Mouse (Mus musculus): ENCODE measurements at regions not wholly inside any gene's neighbourhood (a gene's known extent, or its start where the extent isn't known, plus 50 kb on each side); places are given as distances from the start of the nearest gene placed in this dataset.

- TF ChIP-seq CTCF (IDR thresholded peaks at IDR 0.05; ENCODE audit: low read depth), result no peak
- TF ChIP-seq EP300 (IDR thresholded peaks at IDR 0.05; ENCODE audit: low read depth), result no peak
Measured at GRCm38 (mm10) chr2:124792633-124793036, 275.3 kb upstream of the Slc24a5 start.
